Mouse (Mus musculus) small intestine, adult 2 months (tissue): Measurements from ENCODE around the gene Dnah7a. TPM values are rescaled to one million over a fixed set of nuclear protein-coding genes. Genes with fewer than 3 reads are reported as not detected.
"Not testable (repeated sequence)": the region's sequence is repeated elsewhere in the genome, so short reads cannot be mapped to it uniquely, and the experiment has no call there.

Source experiments
- H3K27ac ChIP-seq: fragments of 200-500 bp; 2 replicates; pipeline ENCODE4 v1.5.1; 2012; ENCODE audit warnings: low read depth, low read length, control low read depth, inconsistent platforms; ENCODE audit not compliant: insufficient read depth
- H3K27me3 ChIP-seq: fragments of 200-500 bp; 2 replicates; pipeline ENCODE4 v1.6.1; 2012; ENCODE audit warnings: mild to moderate bottlenecking, moderate library complexity, low read length, inconsistent platforms; ENCODE audit not compliant: control insufficient read depth, insufficient read depth
- H3K36me3 ChIP-seq: fragments of 200-500 bp; 2 replicates; pipeline ENCODE4 v1.6.1; 2012; ENCODE audit warnings: mild to moderate bottlenecking, low read length, control low read depth, inconsistent platforms; ENCODE audit not compliant: control insufficient read depth, insufficient read depth
- H3K4me1 ChIP-seq: fragments of 200-500 bp; 2 replicates; pipeline ENCODE4 v1.6.1; 2012; ENCODE audit warnings: low read length, inconsistent platforms, mixed read lengths; ENCODE audit not compliant: control insufficient read depth, insufficient read depth, insufficient read length
- H3K4me3 ChIP-seq: fragments of 200-500 bp; 2 replicates; pipeline ENCODE4 v1.5.1; 2012; ENCODE audit warnings: low read depth, mild to moderate bottlenecking, control low read depth, inconsistent platforms, low read length, moderate library complexity
- CTCF ChIP-seq: fragments of 200-500 bp; IDR thresholded peaks from 2 replicates; pipeline ENCODE4 v1.5.1; 2012; ENCODE audit warnings: low read depth, mild to moderate bottlenecking, control low read depth, inconsistent platforms, low read length, moderate library complexity, mixed read lengths; ENCODE audit not compliant: insufficient replicate concordance, insufficient read length; ENCODE audit errors: extremely low read depth
- POLR2A ChIP-seq: fragments of 200-500 bp; IDR thresholded peaks from 2 replicates; pipeline ENCODE4 v1.6.1; 2012; ENCODE audit warnings: low read depth, mild to moderate bottlenecking, control low read depth, inconsistent platforms, low read length, moderate library complexity
- WGBS: fragments of 180-500 bp; shearing (Covaris S2); methylation state at CpG from one replicate; pipeline ENCODE4 v1.1.7; 2018; 5-methylcytosine and 5-hydroxymethylcytosine counted together
- polyA plus RNA-seq: library from polyadenylated mRNA; depleted of rRNA; stranded (reverse); fragments of >200 nt; gene quantifications from 2 replicates; pipeline ENCODE4 v1.2.3, GENCODE M21; 2012; rRNA removed

Gene Dnah7a
- not detected in 2 replicates for polyA plus RNA-seq

DNA sequence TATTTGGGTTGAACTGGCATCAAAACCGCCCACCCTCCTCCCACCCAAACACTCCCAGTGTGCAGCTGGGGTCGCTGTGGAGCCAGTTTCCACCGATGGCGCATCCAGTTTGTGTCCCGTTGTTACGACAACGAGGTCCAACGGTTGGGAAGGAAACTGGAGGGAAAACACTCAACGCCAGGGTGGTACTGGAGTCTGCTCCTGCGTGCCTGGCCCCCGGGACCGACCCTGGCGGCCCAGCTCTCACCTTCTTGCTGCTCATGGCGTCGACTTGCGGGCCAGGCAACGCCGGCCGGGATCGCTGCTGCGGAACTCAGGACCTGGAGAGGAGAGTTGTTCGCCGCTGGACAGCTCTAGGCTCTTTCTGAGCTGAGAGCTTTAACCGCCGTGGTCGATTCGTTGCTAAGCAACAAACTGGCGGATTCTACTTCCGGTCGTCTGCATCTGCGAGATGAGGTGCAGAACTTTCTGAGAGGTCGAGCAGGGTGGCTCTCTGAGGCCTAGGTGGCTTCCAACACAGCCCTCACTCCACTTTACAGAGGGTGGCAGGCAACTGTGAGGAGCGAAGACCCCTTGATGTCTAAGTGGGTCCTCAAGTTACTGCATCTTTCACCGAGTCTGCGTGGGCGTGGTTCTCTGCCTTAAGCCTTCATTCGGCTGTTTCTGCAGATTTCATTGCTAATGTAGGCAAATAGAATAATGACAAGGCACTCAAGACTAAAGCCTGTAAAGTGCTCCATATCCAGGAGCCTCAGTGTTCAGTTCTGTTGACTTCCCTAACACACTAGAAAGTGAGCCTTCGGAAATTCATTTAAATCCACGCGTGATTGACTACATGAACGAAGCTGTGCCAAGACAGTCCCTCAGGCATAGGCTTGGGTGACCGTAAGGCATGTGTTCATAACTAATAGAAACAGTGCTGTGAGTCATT is at the start of gene Dnah7a:
TSS of gene Dnah7a (minus strand) at position 354 of the 931 bp plus-strand sequence.
- Histone ChIP-seq H3K27ac (no peak within 1 kb of the TSS), H3K4me3 (peak within 1 kb of the TSS; percentile 54), H3K36me3 (no peaks in the 10 kb centered on the region), H3K4me1 (peaks cover 4% of the 10 kb centered on the region), H3K27me3 (no peaks in the 10 kb centered on the region)
- 19% methylated on average over 42 of the region's 42 CpGs for WGBS
- TF ChIP-seq POLR2A (no peak), CTCF (no peak)

DNA sequence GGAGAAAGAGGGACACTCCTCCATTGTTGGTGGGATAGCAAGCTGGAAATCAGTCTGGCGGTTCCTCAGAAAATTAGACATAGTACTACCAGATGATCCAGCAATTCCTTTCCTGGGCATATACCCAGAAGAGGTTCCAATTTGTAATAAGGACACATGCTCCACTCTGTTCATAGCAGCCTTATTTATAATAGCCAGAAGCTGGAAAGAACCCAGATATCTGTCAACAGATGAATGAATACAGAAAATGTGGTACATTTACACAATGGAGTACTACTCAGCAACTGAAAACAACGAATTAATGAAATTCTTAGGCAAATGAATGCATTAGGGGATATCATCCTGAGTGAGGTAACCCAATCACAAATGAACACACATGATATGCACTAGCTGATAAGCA is 46.9 kb upstream of the Dnah7a start:
- H3K27ac ChIP-seq, H3K27me3 ChIP-seq, H3K4me1 ChIP-seq, H3K4me3 ChIP-seq: not testable (repeated sequence)
- 84% methylated on average over 2 of the region's 2 CpGs for WGBS
- H3K36me3 ChIP-seq = peaks cover 23% of the 10 kb centered on the region

GRCm38 (mm10) chr1:53751144-53751543 is 44.6 kb upstream of the Dnah7a start:
- H3K4me1 ChIP-seq = no peaks in the 10 kb centered on the region
- 98% methylated on average over 1 of the region's 1 CpGs for WGBS
- H3K27ac ChIP-seq = no peak overlapping the region
- TF ChIP-seq POLR2A = no peak
- no peak for TF ChIP-seq CTCF
- H3K4me3 ChIP-seq = no peak overlapping the region
- H3K27me3 ChIP-seq = no peaks in the 10 kb centered on the region
- H3K36me3 ChIP-seq = peaks cover 10% of the 10 kb centered on the region

- not testable (repeated sequence) for H3K4me3 ChIP-seq, H3K27me3 ChIP-seq, H3K4me1 ChIP-seq, H3K27ac ChIP-seq
- peaks cover 10% of the 10 kb centered on the region for H3K36me3 ChIP-seq
- WGBS = 93% methylated on average over 7 of the region's 7 CpGs
These were observed 44.1 kb upstream of the Dnah7a start for GRCm38 (mm10) chr1:53750697-53751096.

GRCm38 (mm10) chr1:53749881-53750385 is 43.3 kb upstream of the Dnah7a start:
- not testable (repeated sequence) for H3K27me3 ChIP-seq, H3K27ac ChIP-seq, H3K36me3 ChIP-seq, H3K4me1 ChIP-seq, H3K4me3 ChIP-seq
- 84% methylated on average over 1 of the region's 1 CpGs for WGBS

GRCm38 (mm10) chr1:53748571-53748970 is 42.0 kb upstream of the Dnah7a start:
- H3K27ac ChIP-seq = no peak overlapping the region
- WGBS = 59% methylated on average over 9 of the region's 11 CpGs
- H3K36me3 ChIP-seq = no peaks in the 10 kb centered on the region
- H3K27me3 ChIP-seq = no peaks in the 10 kb centered on the region
- TF ChIP-seq CTCF = no peak
- no peak for TF ChIP-seq POLR2A
- no peaks in the 10 kb centered on the region for H3K4me1 ChIP-seq
- no peak overlapping the region for H3K4me3 ChIP-seq

GRCm38 (mm10) chr1:53746001-53746400 is 39.4 kb upstream of the Dnah7a start:
- H3K4me3 ChIP-seq = no peak overlapping the region
- no peak for TF ChIP-seq CTCF
- H3K4me1 ChIP-seq = 0 out of 2 replicates have a peak, but pooled peaks cover 2% of the 10 kb centered on the region
- H3K36me3 ChIP-seq = no peaks in the 10 kb centered on the region
- no peak overlapping the region for H3K27ac ChIP-seq
- no peaks in the 10 kb centered on the region for H3K27me3 ChIP-seq
- WGBS = 72% methylated on average over 5 of the region's 5 CpGs
